ENCODE assay signal across 13 mouse cellular contexts in the genomic region with DNA sequence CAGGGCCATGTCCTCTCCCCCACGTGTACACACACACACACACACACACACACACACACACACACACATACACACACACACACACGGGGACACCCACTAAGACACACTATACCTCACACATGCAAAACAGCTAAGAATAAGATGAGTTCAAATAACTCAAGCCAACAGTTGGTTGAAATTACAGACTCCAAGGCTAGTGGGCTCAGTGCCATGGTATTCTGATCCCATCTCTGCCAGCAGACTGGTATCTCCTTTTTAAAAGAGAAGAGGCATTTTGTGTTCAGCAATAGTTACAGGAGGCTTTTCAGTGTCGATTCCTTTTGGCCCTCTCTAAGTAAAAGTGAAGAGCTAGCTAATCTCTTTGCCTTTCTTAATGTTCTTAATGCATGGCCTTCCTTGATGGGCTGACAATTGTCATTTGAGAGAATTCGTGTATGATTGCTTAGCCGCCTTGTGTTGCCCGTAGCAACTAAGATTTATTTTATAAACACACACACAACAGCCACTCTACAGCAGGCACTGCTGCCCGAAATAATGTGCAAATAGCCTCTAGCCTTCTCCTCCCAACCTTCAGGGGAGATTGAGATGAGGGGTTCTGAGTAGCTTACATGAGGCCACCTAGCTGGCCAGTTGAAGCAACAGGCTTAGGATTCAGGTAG.
A peak's percentile ranks its signal among the peaks of the same experiment; 100 is the strongest.
DNase-seq lines count a peak whose midpoint lies in the region; ATAC-seq and TF ChIP-seq lines count a peak whose summit lies in the region.
"Had no signal": no experiment of that assay in that cellular context is flagged by ENCODE, and none has a peak within 500 bp of the region (broad histone marks: within the 10 kb centered on the region; RNA-seq: fewer than 3 reads in every experiment).

No protein-coding gene starts in this region.

- no peak for ATAC-seq in kidney, postnatal 0 days (replicated peaks; ENCODE audit: low FRiP score, low read depth)
- no peak for ATAC-seq in intestine, embryonic 16.5 days

- H3K27me3 ChIP-seq in kidney, postnatal 0 days (ENCODE audit: insufficient read depth, low read length) = no peaks in the 10 kb centered on the region
- no peaks in the 10 kb centered on the region for H3K27me3 ChIP-seq in intestine, embryonic 16.5 days (replicated peaks; ENCODE audit: control insufficient read depth, insufficient read depth, low read length)
- H3K27me3 ChIP-seq: heart, embryonic 12.5 days; neural tube, embryonic 13.5 days had no signal

- H3K36me3 ChIP-seq in kidney, postnatal 0 days (ENCODE audit: insufficient read depth, low read length) = no peaks in the 10 kb centered on the region
- no peaks in the 10 kb centered on the region for H3K36me3 ChIP-seq in intestine, embryonic 16.5 days (ENCODE audit: control insufficient read depth, insufficient read depth, low read length)
- H3K36me3 ChIP-seq: forebrain, embryonic 10.5 days; heart, embryonic 12.5 days; hindbrain, embryonic 10.5 days; neural tube, embryonic 13.5 days had no signal

- H3K9ac ChIP-seq in kidney, postnatal 0 days (ENCODE audit: low read depth, low read length) = no peak overlapping the region
- H3K9ac ChIP-seq in intestine, embryonic 16.5 days (ENCODE audit: low read depth, low read length) = no peak overlapping the region
- H3K9ac ChIP-seq: heart, embryonic 12.5 days; neural tube, embryonic 13.5 days had no signal

- H3K4me3 ChIP-seq in kidney, postnatal 0 days (replicated peaks; ENCODE audit: low read depth, low read length) = no peak overlapping the region
- H3K4me3 ChIP-seq in intestine, embryonic 16.5 days (ENCODE audit: low read length) = no peak overlapping the region
- H3K4me3 ChIP-seq: forebrain, embryonic 10.5 days; heart, embryonic 12.5 days; hindbrain, embryonic 10.5 days; neural tube, embryonic 13.5 days had no signal

- H3K9me3 ChIP-seq in kidney, postnatal 0 days (replicated peaks; ENCODE audit: low read length) = no peaks in the 10 kb centered on the region
- no peaks in the 10 kb centered on the region for H3K9me3 ChIP-seq in intestine, embryonic 16.5 days (ENCODE audit: control insufficient read depth, low read length)
- H3K9me3 ChIP-seq: forebrain, embryonic 10.5 days; heart, embryonic 12.5 days; hindbrain, embryonic 10.5 days; neural tube, embryonic 13.5 days had no signal

- no peak for TF ChIP-seq CTCF in kidney, postnatal 0 days (IDR thresholded peaks at IDR 0.05; ENCODE audit: low read depth)

- 82% methylated on average over 7 of the region's 7 CpGs for WGBS in kidney, postnatal 0 days
- 59% methylated on average over 7 of the region's 7 CpGs for WGBS in intestine, embryonic 16.5 days

- H3K27ac ChIP-seq in kidney, postnatal 0 days = peak overlapping the region; percentile 47; the same call in 1 of the 2 replicates
- peak overlapping the region; percentile 22; the same call in 1 of the 2 replicates for H3K27ac ChIP-seq in intestine, embryonic 16.5 days (ENCODE audit: low read length)
- H3K27ac ChIP-seq: forebrain, embryonic 10.5 days; hindbrain, embryonic 10.5 days; neural tube, embryonic 13.5 days had no signal

- peak; percentile 53 to 78 for DNase-seq in adrenal gland, adult (ENCODE audit: inconsistent age in 2 of 2, low spot score in 1 of 2)
- DNase-seq in adrenal gland, postnatal 4 days (ENCODE audit: low spot score in 2 of 2) = no peak
- DNase-seq in kidney, postnatal 0 days (ENCODE audit: low spot score) = no peak
- no peak for DNase-seq in kidney, postnatal 4 days
- peak; percentile 65 for DNase-seq in adrenal gland, adult 2 months
- no peak for DNase-seq in spleen, postnatal 36 days (ENCODE audit: low spot score in 2 of 2)
- no peak for DNase-seq in kidney, adult 18-20 months
- DNase-seq: cerebellum, adult 9-10 months had no signal

- no peak overlapping the region for H3K4me2 ChIP-seq in kidney, postnatal 0 days (ENCODE audit: low read length)
- no peak overlapping the region for H3K4me2 ChIP-seq in intestine, embryonic 16.5 days (ENCODE audit: low read depth, low read length)
- H3K4me2 ChIP-seq: heart, embryonic 12.5 days; neural tube, embryonic 13.5 days had no signal

- 0 out of 2 replicates have a peak, but pooled peaks cover 3% of the 10 kb centered on the region for H3K4me1 ChIP-seq in kidney, postnatal 0 days (replicated peaks; ENCODE audit: insufficient read depth, low read length)
- peaks cover 24% of the 10 kb centered on the region for H3K4me1 ChIP-seq in intestine, embryonic 16.5 days (ENCODE audit: control insufficient read depth, insufficient read depth, low read length)
- H3K4me1 ChIP-seq: forebrain, embryonic 10.5 days; hindbrain, embryonic 10.5 days had no signal

Comparison
In these comparisons a context has a peak if more than half of its experiments do, and no peak if none do; other contexts are left out.
1. DNase-seq: peak in adrenal gland, adult (2 of 2) and adrenal gland, adult 2 months (single experiment); none in adrenal gland, postnatal 4 days (0 of 2), kidney, postnatal 0 days (single experiment), kidney, postnatal 4 days (0 of 2), spleen, postnatal 36 days (0 of 2) and kidney, adult 18-20 months (single experiment).